Mouse (Mus musculus): ENCODE data around the gene Tjp1. TPM values are rescaled to one million over a fixed set of nuclear protein-coding genes. Genes with fewer than 3 reads are reported as not detected.
A peak's percentile ranks its signal among the peaks of the same experiment; 100 is the strongest.

Gene Tjp1
- polyA plus RNA-seq, 1 experiment from 2014 or later = 19.7 TPM

DNA sequence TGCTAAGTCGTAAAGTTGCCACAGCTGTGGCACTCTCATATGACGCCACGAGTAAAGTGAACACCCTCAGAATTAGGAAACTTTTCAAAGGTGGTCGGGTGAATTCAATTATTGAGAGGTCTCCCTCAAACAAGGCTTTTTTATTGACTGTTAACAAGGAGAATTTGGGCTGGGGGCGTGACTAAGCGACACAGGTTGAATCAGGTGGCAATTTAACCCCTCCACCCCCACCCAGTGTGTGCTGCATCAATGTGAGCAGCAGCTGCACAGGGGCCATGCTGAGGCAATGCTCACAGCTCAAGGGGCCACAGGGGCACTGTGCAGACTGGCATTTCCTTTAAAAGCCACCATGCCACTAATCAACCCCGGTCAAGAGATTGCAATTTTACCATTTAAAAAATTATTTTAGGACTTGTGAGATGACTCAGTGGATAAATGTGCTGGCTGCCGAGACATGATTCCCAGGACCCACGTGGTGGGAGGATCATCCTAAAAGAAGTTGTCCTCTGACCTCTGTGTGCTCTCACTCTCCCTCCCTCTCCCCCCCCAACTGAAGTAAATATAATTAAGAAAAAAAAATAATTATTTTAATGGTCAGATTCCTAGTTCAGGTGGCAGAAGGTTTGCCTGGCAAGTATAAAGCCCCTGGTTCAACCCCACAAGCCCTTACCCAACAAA is 96.4 kb downstream of the Tjp1 start:
- Histone ChIP-seq H3K4me1 (ENCODE audit: control insufficient read depth, insufficient read depth, low read length) (no peaks in the 10 kb centered on the region), H3K27me3 (ENCODE audit: control insufficient read depth, insufficient read depth, low read length) (no peaks in the 10 kb centered on the region), H3K9ac (ENCODE audit: low read length) (no peak overlapping the region), H3K4me3 (ENCODE audit: low read length) (no peak overlapping the region), H3K4me2 (ENCODE audit: low read depth, low read length) (no peak overlapping the region), H3K36me3 (ENCODE audit: control insufficient read depth, insufficient read depth) (no peaks in the 10 kb centered on the region), H3K27ac (ENCODE audit: low read length) (no peak overlapping the region), H3K9me3 (replicated peaks; ENCODE audit: control insufficient read depth, low read length) (no peaks in the 10 kb centered on the region)
- ATAC-seq (replicated peaks; ENCODE audit: extremely low read depth, insufficient read depth, low FRiP score) = no peak
- 55% methylated on average over 9 of the region's 9 CpGs for WGBS

DNA sequence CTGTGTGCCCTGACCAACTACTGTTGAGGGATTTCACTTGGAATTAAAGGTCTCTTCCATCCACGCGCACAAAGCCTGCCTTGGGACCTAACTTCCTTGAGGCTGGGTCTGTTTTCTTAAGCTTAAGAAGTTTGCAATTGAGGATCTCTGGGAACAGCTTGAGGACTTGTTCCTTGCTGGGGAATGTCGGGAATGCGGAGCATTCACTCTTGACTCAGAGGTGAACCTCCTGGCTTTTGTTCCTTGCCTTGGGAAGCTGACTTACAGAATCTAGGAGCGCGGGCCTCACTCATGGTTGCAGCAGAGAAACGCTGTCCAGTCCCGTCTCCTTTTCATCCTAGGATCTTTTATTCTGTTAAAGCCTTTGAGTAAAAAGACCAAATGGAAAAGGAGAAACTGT is 97.2 kb downstream of the Tjp1 start:
- H3K27ac ChIP-seq (ENCODE audit: low read length) = no peak overlapping the region
- no peaks in the 10 kb centered on the region for H3K27me3 ChIP-seq (ENCODE audit: control insufficient read depth, insufficient read depth, low read length)
- H3K36me3 ChIP-seq (ENCODE audit: control insufficient read depth, insufficient read depth) = no peaks in the 10 kb centered on the region
- no peak for ATAC-seq (replicated peaks; ENCODE audit: extremely low read depth, insufficient read depth, low FRiP score)
- H3K4me3 ChIP-seq (ENCODE audit: low read length) = no peak overlapping the region
- no peaks in the 10 kb centered on the region for H3K9me3 ChIP-seq (replicated peaks; ENCODE audit: control insufficient read depth, low read length)
- H3K4me2 ChIP-seq (ENCODE audit: low read depth, low read length) = no peak overlapping the region
- H3K4me1 ChIP-seq (ENCODE audit: control insufficient read depth, insufficient read depth, low read length) = no peaks in the 10 kb centered on the region
- WGBS = 28% methylated on average over 8 of the region's 8 CpGs
- no peak overlapping the region for H3K9ac ChIP-seq (ENCODE audit: low read length)

DNA sequence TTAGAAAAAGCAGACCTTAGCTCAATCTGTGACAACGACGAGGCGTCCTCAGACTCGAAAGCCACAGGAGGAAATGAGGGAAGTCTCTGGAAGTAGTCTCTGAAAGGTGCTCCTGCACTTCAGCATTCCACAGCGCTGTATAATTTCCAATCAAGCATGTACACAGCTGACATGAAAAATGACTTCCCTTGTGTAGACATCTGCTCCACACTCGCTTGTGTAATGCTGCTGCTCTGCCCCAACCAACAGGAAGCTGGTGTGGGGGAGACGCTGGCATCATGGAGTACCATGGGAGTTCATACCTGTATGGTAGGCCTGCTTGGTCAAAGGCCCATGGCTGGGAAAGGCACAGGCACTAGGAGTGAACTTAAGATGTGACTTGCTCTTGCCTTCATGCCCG is 103.1 kb downstream of the Tjp1 start:
- Histone ChIP-seq H3K36me3 (ENCODE audit: control insufficient read depth, insufficient read depth) (no peaks in the 10 kb centered on the region), H3K9me3 (replicated peaks; ENCODE audit: control insufficient read depth, low read length) (no peaks in the 10 kb centered on the region), H3K27me3 (ENCODE audit: control insufficient read depth, insufficient read depth, low read length) (no peaks in the 10 kb centered on the region), H3K27ac (ENCODE audit: low read length) (no peak overlapping the region), H3K9ac (ENCODE audit: low read length) (no peak overlapping the region), H3K4me1 (ENCODE audit: control insufficient read depth, insufficient read depth, low read length) (peaks cover 6% of the 10 kb centered on the region; the same call in 1 of the 2 replicates), H3K4me3 (ENCODE audit: low read length) (no peak overlapping the region), H3K4me2 (ENCODE audit: low read depth, low read length) (no peak overlapping the region)
- ATAC-seq (replicated peaks; ENCODE audit: extremely low read depth, insufficient read depth, low FRiP score) = no peak
- 62% methylated on average over 8 of the region's 8 CpGs for WGBS

DNA sequence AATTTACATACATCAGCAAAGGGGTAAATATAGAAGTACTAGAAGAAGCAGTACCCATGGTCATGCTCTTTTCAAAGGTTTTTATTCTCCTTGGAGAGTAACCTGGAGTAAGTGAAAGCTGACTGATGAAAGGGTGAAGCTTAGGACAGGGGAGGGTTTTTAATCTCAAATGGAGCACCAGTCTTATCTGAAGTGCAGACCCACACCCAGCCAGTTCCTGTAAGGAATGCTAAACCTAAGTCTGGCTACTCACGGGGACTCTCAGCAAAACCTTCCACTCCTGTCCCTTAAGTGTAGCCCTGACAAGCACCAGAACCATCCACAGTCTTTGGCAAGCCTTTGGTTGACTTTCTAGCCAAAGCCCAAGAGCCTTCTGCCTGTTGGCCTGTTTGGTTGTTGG is 105.1 kb downstream of the Tjp1 start:
- peaks cover 13% of the 10 kb centered on the region for H3K4me1 ChIP-seq (ENCODE audit: control insufficient read depth, insufficient read depth, low read length)
- no peaks in the 10 kb centered on the region for H3K9me3 ChIP-seq (replicated peaks; ENCODE audit: control insufficient read depth, low read length)
- no peak overlapping the region for H3K4me3 ChIP-seq (ENCODE audit: low read length)
- H3K27ac ChIP-seq (ENCODE audit: low read length) = no peak overlapping the region
- no peak for ATAC-seq (replicated peaks; ENCODE audit: extremely low read depth, insufficient read depth, low FRiP score)
- 39% methylated on average over 1 of the region's 1 CpGs for WGBS
- H3K4me2 ChIP-seq (ENCODE audit: low read depth, low read length) = no peak overlapping the region
- H3K36me3 ChIP-seq (ENCODE audit: control insufficient read depth, insufficient read depth) = no peaks in the 10 kb centered on the region
- no peak overlapping the region for H3K9ac ChIP-seq (ENCODE audit: low read length)
- no peaks in the 10 kb centered on the region for H3K27me3 ChIP-seq (ENCODE audit: control insufficient read depth, insufficient read depth, low read length)

DNA sequence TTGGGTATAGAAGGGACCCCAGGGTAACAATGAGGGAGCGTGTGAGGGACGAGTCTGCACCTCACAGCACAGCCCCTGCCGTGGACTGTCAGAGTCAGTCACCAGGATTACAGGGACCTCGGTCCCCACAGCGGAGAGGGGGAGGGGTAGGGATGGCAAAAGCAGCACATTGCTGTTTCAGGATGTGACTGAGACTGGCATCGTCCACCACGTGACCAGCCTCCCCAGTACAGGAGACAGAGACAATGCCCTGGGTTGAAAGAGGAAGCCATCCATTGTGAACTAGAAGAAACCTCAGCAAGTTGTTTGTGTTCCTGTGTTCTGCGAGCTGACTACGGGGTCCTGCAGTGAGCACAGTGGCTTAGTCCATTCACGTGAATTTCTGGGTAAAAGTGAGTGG is 106.1 kb downstream of the Tjp1 start:
- H3K4me3 ChIP-seq (ENCODE audit: low read length) = no peak overlapping the region
- no peaks in the 10 kb centered on the region for H3K27me3 ChIP-seq (ENCODE audit: control insufficient read depth, insufficient read depth, low read length)
- ATAC-seq (replicated peaks; ENCODE audit: extremely low read depth, insufficient read depth, low FRiP score) = peak; percentile 52
- H3K9me3 ChIP-seq (replicated peaks; ENCODE audit: control insufficient read depth, low read length) = no peaks in the 10 kb centered on the region
- no peak overlapping the region for H3K9ac ChIP-seq (ENCODE audit: low read length)
- H3K27ac ChIP-seq (ENCODE audit: low read length) = no peak overlapping the region
- H3K36me3 ChIP-seq (ENCODE audit: control insufficient read depth, insufficient read depth) = no peaks in the 10 kb centered on the region
- 29% methylated on average over 10 of the region's 10 CpGs for WGBS
- H3K4me1 ChIP-seq (ENCODE audit: control insufficient read depth, insufficient read depth, low read length) = peaks cover 23% of the 10 kb centered on the region
- peak overlapping the region; percentile 5; the same call in 1 of the 2 replicates for H3K4me2 ChIP-seq (ENCODE audit: low read depth, low read length)

DNA sequence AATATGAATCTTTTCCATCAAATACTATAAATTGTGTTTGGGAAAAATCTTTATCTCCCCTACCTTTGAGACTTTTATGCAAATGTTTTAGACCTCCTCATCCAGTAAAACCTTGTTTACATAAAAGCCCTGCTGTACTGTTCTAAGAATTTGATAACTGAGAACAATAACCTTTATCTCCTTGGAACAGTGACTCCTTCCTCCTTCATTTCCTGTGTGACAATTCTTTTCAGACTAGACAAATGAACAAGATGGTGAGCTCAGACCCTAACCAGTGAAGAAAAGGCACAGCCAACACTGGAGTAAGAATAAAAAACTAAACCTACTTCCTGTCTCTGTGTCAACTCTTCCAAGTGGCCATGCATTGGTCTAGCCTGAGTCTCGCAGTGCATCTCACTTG is 107.7 kb downstream of the Tjp1 start:
- no peak overlapping the region for H3K9ac ChIP-seq (ENCODE audit: low read length)
- H3K4me1 ChIP-seq (ENCODE audit: control insufficient read depth, insufficient read depth, low read length) = peaks cover 30% of the 10 kb centered on the region
- WGBS = 57% methylated on average over 1 of the region's 1 CpGs
- H3K27ac ChIP-seq (ENCODE audit: low read length) = no peak overlapping the region
- H3K4me3 ChIP-seq (ENCODE audit: low read length) = no peak overlapping the region
- H3K27me3 ChIP-seq (ENCODE audit: control insufficient read depth, insufficient read depth, low read length) = no peaks in the 10 kb centered on the region
- no peak overlapping the region for H3K4me2 ChIP-seq (ENCODE audit: low read depth, low read length)
- no peaks in the 10 kb centered on the region for H3K36me3 ChIP-seq (ENCODE audit: control insufficient read depth, insufficient read depth)
- no peak for ATAC-seq (replicated peaks; ENCODE audit: extremely low read depth, insufficient read depth, low FRiP score)
- no peaks in the 10 kb centered on the region for H3K9me3 ChIP-seq (replicated peaks; ENCODE audit: control insufficient read depth, low read length)

DNA sequence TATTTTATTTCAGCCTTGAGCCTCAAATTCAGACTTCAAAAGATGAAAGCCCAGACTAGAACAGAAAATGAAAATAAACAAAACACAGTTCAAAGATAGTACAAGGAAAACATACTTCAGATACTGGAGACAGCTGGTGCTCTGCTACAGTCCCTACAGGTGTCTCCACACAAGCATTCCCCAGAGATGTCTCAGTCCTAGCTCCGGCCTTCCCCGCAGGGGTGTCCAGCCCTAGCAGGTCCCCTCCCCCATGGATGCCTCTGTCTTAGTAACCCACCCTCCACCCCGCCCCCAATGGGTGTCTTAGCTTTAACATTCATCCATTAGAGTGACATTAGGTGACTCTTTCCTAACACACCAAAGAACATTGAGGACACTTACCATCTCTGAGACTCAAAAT is 108.6 kb downstream of the Tjp1 start:
- Histone ChIP-seq H3K36me3 (ENCODE audit: control insufficient read depth, insufficient read depth) (no peaks in the 10 kb centered on the region), H3K9me3 (replicated peaks; ENCODE audit: control insufficient read depth, low read length) (no peaks in the 10 kb centered on the region), H3K4me2 (ENCODE audit: low read depth, low read length) (no peak overlapping the region), H3K27ac (ENCODE audit: low read length) (no peak overlapping the region), H3K4me3 (ENCODE audit: low read length) (no peak overlapping the region), H3K27me3 (ENCODE audit: control insufficient read depth, insufficient read depth, low read length) (no peaks in the 10 kb centered on the region), H3K9ac (ENCODE audit: low read length) (no peak overlapping the region), H3K4me1 (ENCODE audit: control insufficient read depth, insufficient read depth, low read length) (peaks cover 38% of the 10 kb centered on the region)
- ATAC-seq (replicated peaks; ENCODE audit: extremely low read depth, insufficient read depth, low FRiP score) = no peak
- WGBS = 67% methylated on average over 3 of the region's 3 CpGs

DNA sequence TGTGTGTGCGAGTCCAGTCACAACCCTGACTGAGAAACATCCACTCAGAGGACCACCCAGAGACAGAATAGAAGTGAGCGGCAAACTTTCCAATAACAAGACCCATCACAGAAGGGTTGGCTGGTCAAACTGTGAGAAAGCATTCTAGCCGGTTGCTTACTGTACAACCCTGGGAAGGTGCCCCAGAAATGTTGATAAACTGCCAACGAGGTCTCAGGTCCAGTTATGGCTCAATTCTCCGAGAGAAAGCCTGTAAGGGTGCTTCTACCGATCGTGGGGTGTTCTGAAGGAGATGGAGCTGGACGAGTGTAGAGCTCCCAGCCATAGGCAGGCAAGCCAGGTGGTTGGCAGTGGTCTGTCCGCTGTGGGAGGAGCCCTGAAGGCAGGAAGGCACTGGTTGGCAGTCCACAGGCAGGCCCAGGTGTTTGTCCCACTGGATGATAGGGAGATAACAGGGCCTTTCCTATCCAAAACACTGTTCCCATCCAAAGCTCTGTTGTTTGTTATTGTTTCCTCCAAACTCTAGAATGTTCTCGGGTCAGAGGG is 109.1 kb downstream of the Tjp1 start:
- no peak for ATAC-seq (replicated peaks; ENCODE audit: extremely low read depth, insufficient read depth, low FRiP score)
- Histone ChIP-seq H3K9ac (ENCODE audit: low read length) (no peak overlapping the region), H3K27me3 (ENCODE audit: control insufficient read depth, insufficient read depth, low read length) (no peaks in the 10 kb centered on the region), H3K9me3 (replicated peaks; ENCODE audit: control insufficient read depth, low read length) (no peaks in the 10 kb centered on the region), H3K36me3 (ENCODE audit: control insufficient read depth, insufficient read depth) (no peaks in the 10 kb centered on the region), H3K27ac (ENCODE audit: low read length) (no peak overlapping the region), H3K4me1 (ENCODE audit: control insufficient read depth, insufficient read depth, low read length) (peaks cover 41% of the 10 kb centered on the region), H3K4me2 (ENCODE audit: low read depth, low read length) (no peak overlapping the region), H3K4me3 (ENCODE audit: low read length) (no peak overlapping the region)
- WGBS = 68% methylated on average over 10 of the region's 10 CpGs

DNA sequence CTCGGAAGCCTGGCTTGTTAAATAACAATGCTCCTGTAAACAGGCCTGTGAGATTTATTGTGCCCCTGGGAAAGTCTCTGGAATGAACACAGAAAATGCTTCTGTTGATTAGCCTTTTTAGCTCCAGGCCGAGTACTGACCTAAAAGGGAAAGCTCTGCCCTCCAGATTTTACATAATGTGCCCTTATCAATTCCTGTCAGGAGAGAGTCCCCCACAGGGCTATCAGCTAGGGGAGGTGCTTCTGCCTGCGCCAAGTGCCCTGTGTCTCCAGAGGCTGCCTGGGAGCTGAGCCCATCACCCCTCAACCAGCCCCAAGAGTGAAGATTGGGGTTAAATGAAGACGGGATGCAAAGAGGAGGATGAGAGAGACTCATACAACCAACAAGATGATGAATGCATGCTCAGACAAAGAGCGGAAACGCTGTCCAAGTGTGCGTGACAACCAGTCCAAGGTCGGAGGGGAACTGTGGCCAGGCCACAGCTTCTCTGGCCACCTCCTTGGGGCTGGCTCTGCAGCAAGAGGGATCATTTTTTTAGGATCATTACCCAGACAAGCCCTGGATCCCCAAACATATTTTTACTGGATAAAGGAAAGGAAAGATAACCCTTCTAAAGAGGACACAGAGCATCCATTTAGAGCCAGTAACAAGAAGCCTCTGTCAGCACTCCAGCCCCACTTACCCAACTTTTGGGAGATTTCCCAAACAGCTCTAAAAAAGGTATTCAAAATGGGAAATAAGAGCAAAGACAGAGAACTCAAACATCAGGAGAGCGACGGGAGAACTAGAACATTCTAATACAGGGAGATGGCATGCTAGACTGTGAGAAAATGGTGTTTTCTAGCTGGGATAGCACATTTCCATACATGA is 110.1 kb downstream of the Tjp1 start:
- Histone ChIP-seq H3K36me3 (ENCODE audit: control insufficient read depth, insufficient read depth) (no peaks in the 10 kb centered on the region), H3K27me3 (ENCODE audit: control insufficient read depth, insufficient read depth, low read length) (no peaks in the 10 kb centered on the region), H3K9ac (ENCODE audit: low read length) (no peak overlapping the region), H3K4me3 (ENCODE audit: low read length) (no peak overlapping the region), H3K4me1 (ENCODE audit: control insufficient read depth, insufficient read depth, low read length) (peaks cover 42% of the 10 kb centered on the region), H3K9me3 (replicated peaks; ENCODE audit: control insufficient read depth, low read length) (no peaks in the 10 kb centered on the region), H3K4me2 (ENCODE audit: low read depth, low read length) (peak overlapping the region; percentile 11; the same call in 1 of the 2 replicates), H3K27ac (ENCODE audit: low read length) (peak overlapping the region; percentile 76)
- WGBS = 30% methylated on average over 10 of the region's 10 CpGs
- ATAC-seq (replicated peaks; ENCODE audit: extremely low read depth, insufficient read depth, low FRiP score) = peak; percentile 47; the same call in 1 of the 2 replicates
